Mouse (Mus musculus) adrenal gland, adult 8-10 months (tissue): ENCODE measurements around the gene Smim14. TPM values are rescaled to one million over a fixed set of nuclear protein-coding genes. Genes with fewer than 3 reads are reported as not detected.
"Not testable (repeated sequence)": the region's sequence is repeated elsewhere in the genome, so short reads cannot be mapped to it uniquely, and the experiment has no call there.

Experiments used
- DNase-seq: peaks from one replicate; pipeline ENCODE4 v3.0.0; 2022
- total RNA-seq, 4 experiments: library from RNA; stranded (reverse); gene quantifications; 2 replicates each; pipeline ENCODE4 v1.2.4; 2022

Gene Smim14
- total RNA-seq, result 100 to 1,000 TPM; 187 to 201 (median 193) TPM

GRCm38 (mm10) chr5:65536751-65537419 is at the start of gene Smim14, which contains the start of gene Ube2k:
Gene Smim14, minus strand, starts transcription at chr5:65537184.
Gene Ube2k, plus strand, starts transcription at chr5:65537233.
- DNase-seq, result peak; percentile 90

GRCm38 (mm10) chr5:65586291-65586690 is 49.3 kb upstream of the Smim14 start:
- DNase-seq, result no peak

- DNase-seq, result no peak
Observed at GRCm38 (mm10) chr5:65578545-65578944, 41.6 kb upstream of the Smim14 start.

- DNase-seq, result no peak
Observed at GRCm38 (mm10) chr5:65575896-65576295, 38.9 kb upstream of the Smim14 start.

- DNase-seq, result no peak
Observed at GRCm38 (mm10) chr5:65574876-65575275, 37.9 kb upstream of the Smim14 start.

- no peak for DNase-seq
Observed at GRCm38 (mm10) chr5:65565486-65565885, 28.5 kb upstream of the Smim14 start.

- no peak for DNase-seq
Observed at GRCm38 (mm10) chr5:65561125-65561893, 24.3 kb upstream of the Smim14 start.

GRCm38 (mm10) chr5:65557109-65557508 is 20.1 kb upstream of the Smim14 start:
- no peak for DNase-seq

- DNase-seq, result no peak
Observed at GRCm38 (mm10) chr5:65549677-65550076, 12.7 kb upstream of the Smim14 start.

- no peak for DNase-seq
Observed at GRCm38 (mm10) chr5:65544616-65545015, 7.6 kb upstream of the Smim14 start.

- DNase-seq, result no peak
Observed at GRCm38 (mm10) chr5:65543491-65543890, 6.5 kb upstream of the Smim14 start.

- no peak for DNase-seq
Observed at GRCm38 (mm10) chr5:65541889-65542288, 4.9 kb upstream of the Smim14 start.

GRCm38 (mm10) chr5:65539786-65540185 is 2.8 kb upstream of the Smim14 start:
- DNase-seq, result no peak

- DNase-seq, result no peak
Observed at GRCm38 (mm10) chr5:65538829-65539228, 1.8 kb upstream of the Smim14 start.

- no peak for DNase-seq
Observed at GRCm38 (mm10) chr5:65538121-65538520, 1.1 kb upstream of the Smim14 start.

GRCm38 (mm10) chr5:65537420-65538071 is 562 bp upstream of the Smim14 start:
- DNase-seq, result no peak

- DNase-seq, result not testable (repeated sequence)
Observed at GRCm38 (mm10) chr5:65536068-65536465, 917 bp downstream of the Smim14 start.

- DNase-seq, result peak; percentile 11
Observed at GRCm38 (mm10) chr5:65535457-65536067, 1.4 kb downstream of the Smim14 start.

GRCm38 (mm10) chr5:65534496-65534895 is 2.5 kb downstream of the Smim14 start:
- no peak for DNase-seq

- no peak for DNase-seq
Observed at GRCm38 (mm10) chr5:65531283-65531682, 5.7 kb downstream of the Smim14 start.

- no peak for DNase-seq
Observed at GRCm38 (mm10) chr5:65525674-65526443, 11.1 kb downstream of the Smim14 start.

- no peak for DNase-seq
Observed at GRCm38 (mm10) chr5:65524831-65525230, 12.2 kb downstream of the Smim14 start.
